Mouse (Mus musculus) CH12.LX (cell line): ENCODE measurements around the gene Gstm6. TPM values are rescaled to one million over a fixed set of nuclear protein-coding genes. Genes with fewer than 3 reads are reported as not detected.

Source experiments
- DNase-seq: peaks from one replicate; pipeline ENCODE4 v3.0.0-alpha.2; 2013; ENCODE audit errors: extremely low read depth
- H3K27ac ChIP-seq: 2 replicates; pipeline ENCODE4 v1.5.1; 2012; ENCODE audit warnings: low read depth, mild to moderate bottlenecking, control low read depth, moderate library complexity; ENCODE audit not compliant: insufficient read depth
- H3K27me3 ChIP-seq: replicated peaks from 2 replicates; pipeline ENCODE3; 2012; ENCODE audit warnings: inconsistent platforms
- H3K36me3 ChIP-seq, 2 experiments: replicated peaks in 1 of 2; 2 replicates each; pipeline versions ENCODE3 to v1.6.1; 2012; ENCODE audit warnings: inconsistent platforms in 1 of 2, low read length in 1 of 2, mild to moderate bottlenecking in 1 of 2, mixed read lengths in 1 of 2, moderate library complexity in 1 of 2; ENCODE audit not compliant: control insufficient read depth in 1 of 2, insufficient read depth in 1 of 2
- H3K4me1 ChIP-seq, 2 experiments: 2 replicates each; pipeline ENCODE4 v1.6.1; 2012; ENCODE audit warnings: inconsistent platforms in 1 of 2, moderate library complexity in 1 of 2; ENCODE audit not compliant: insufficient read depth in 2 of 2, control insufficient read depth in 1 of 2
- H3K4me2 ChIP-seq: 2 replicates; pipeline ENCODE4 v1.6.1; 2012; ENCODE audit warnings: low read depth, mild to moderate bottlenecking, control low read depth; ENCODE audit not compliant: poor library complexity, insufficient read depth, severe bottlenecking
- H3K4me3 ChIP-seq, 3 experiments: fragments of 150-350 bp in 1 of 3; sonication (generic) in 1 of 3; replicated peaks in 1 of 3; 2 replicates each; pipeline versions ENCODE3 to v1.5.1; 2011 to 2012; ENCODE audit warnings: low read depth in 2 of 3, low read length in 2 of 3, mild to moderate bottlenecking in 2 of 3, moderate library complexity in 2 of 3, control low read depth in 1 of 3, improper control_type of control experiment in 1 of 3, inconsistent platforms in 1 of 3, mixed read lengths in 1 of 3; ENCODE audit not compliant: poor library complexity in 1 of 3
- H3K79me2 ChIP-seq: replicated peaks from 2 replicates; pipeline ENCODE4 v1.6.1; 2012; ENCODE audit warnings: mild to moderate bottlenecking, moderate library complexity; ENCODE audit not compliant: control insufficient read depth, poor library complexity, insufficient read depth, severe bottlenecking; ENCODE audit errors: extremely low read depth
- H3K9ac ChIP-seq: 2 replicates; pipeline ENCODE4 v1.6.1; 2012; ENCODE audit warnings: low read depth, mild to moderate bottlenecking, control low read depth, moderate library complexity; ENCODE audit not compliant: insufficient read depth
- H3K9me3 ChIP-seq: replicated peaks from 2 replicates; pipeline ENCODE3; 2012; ENCODE audit warnings: low read length, inconsistent platforms, mixed read lengths
- CHD2 ChIP-seq: IDR thresholded peaks from 2 replicates; pipeline ENCODE4 v1.6.1; 2011; ENCODE audit warnings: low read length, improper control_type of control experiment
- CTCF ChIP-seq, 2 experiments: IDR thresholded peaks in 1 of 2; conservative IDR thresholded peaks in 1 of 2; 2 replicates each; pipeline ENCODE4 v1.5.1; 2011 to 2012; ENCODE audit warnings: low read depth in 2 of 2, low read length in 2 of 2, improper control_type of control experiment in 1 of 2, inconsistent platforms in 1 of 2, mild to moderate bottlenecking in 1 of 2, moderate library complexity in 1 of 2
- ELF1 ChIP-seq: IDR thresholded peaks from 2 replicates; pipeline ENCODE4 v1.6.1; 2014; ENCODE audit warnings: low read depth, mild to moderate bottlenecking, inconsistent platforms, low read length, improper control_type of control experiment
- EP300 ChIP-seq: IDR thresholded peaks from 2 replicates; pipeline ENCODE4 v1.6.1; 2011; ENCODE audit warnings: low read length, improper control_type of control experiment
- ETS1 ChIP-seq: conservative IDR thresholded peaks from 2 replicates; pipeline ENCODE4 v1.6.1; 2012; ENCODE audit warnings: low read depth, mild to moderate bottlenecking, inconsistent platforms, low read length, improper control_type of control experiment, moderate library complexity
- HCFC1 ChIP-seq: IDR thresholded peaks from 2 replicates; pipeline ENCODE4 v1.6.1; 2012; ENCODE audit warnings: low read depth, mild to moderate bottlenecking, inconsistent platforms, low read length, improper control_type of control experiment
- JUN ChIP-seq: IDR thresholded peaks from 2 replicates; pipeline ENCODE4 v1.6.1; 2011; ENCODE audit warnings: low read depth, mild to moderate bottlenecking, low read length, improper control_type of control experiment, moderate library complexity; ENCODE audit not compliant: insufficient read depth
- MAFK ChIP-seq: IDR thresholded peaks from 2 replicates; pipeline ENCODE4 v1.6.1; 2011; ENCODE audit warnings: low read length, improper control_type of control experiment; ENCODE audit not compliant: insufficient replicate concordance
- MAX ChIP-seq: IDR thresholded peaks from 2 replicates; pipeline ENCODE4 v1.6.1; 2011; ENCODE audit warnings: low read length, improper control_type of control experiment
- MAZ ChIP-seq: IDR thresholded peaks from 2 replicates; pipeline ENCODE4 v1.6.1; 2012; ENCODE audit warnings: low read depth, mild to moderate bottlenecking, inconsistent platforms, low read length, improper control_type of control experiment, moderate library complexity
- MEF2A ChIP-seq: IDR thresholded peaks from 2 replicates; pipeline ENCODE4 v1.6.1; 2014; ENCODE audit warnings: low read depth, mild to moderate bottlenecking, inconsistent platforms, low read length, improper control_type of control experiment, borderline replicate concordance
- MXI1 ChIP-seq: IDR thresholded peaks from 2 replicates; pipeline ENCODE4 v1.6.1; 2011; ENCODE audit warnings: mild to moderate bottlenecking, low read depth, low read length, improper control_type of control experiment
- MYC ChIP-seq: IDR thresholded peaks from 2 replicates; pipeline ENCODE4 v1.6.1; 2011; ENCODE audit warnings: low read depth, mild to moderate bottlenecking, improper control_type of control experiment, low read length
- NELFE ChIP-seq: IDR thresholded peaks from 2 replicates; pipeline ENCODE4 v1.6.1; 2011; ENCODE audit warnings: low read depth, low read length, improper control_type of control experiment
- NRF1 ChIP-seq: IDR thresholded peaks from 2 replicates; pipeline ENCODE4 v1.6.1; 2014; ENCODE audit warnings: low read depth, mild to moderate bottlenecking, inconsistent platforms, low read length, improper control_type of control experiment, moderate library complexity
- PAX5 ChIP-seq: IDR thresholded peaks from 2 replicates; pipeline ENCODE4 v1.6.1; 2012; ENCODE audit warnings: low read length, inconsistent platforms, mixed read lengths
- POLR2A ChIP-seq: IDR thresholded peaks from 2 replicates; pipeline ENCODE4 v1.6.1; 2011; ENCODE audit warnings: low read depth, mild to moderate bottlenecking, improper control_type of control experiment, low read length
- RAD21 ChIP-seq: IDR thresholded peaks from 2 replicates; pipeline ENCODE4 v1.6.1; 2011; ENCODE audit warnings: low read depth, mild to moderate bottlenecking, low read length, improper control_type of control experiment, moderate library complexity
- SIN3A ChIP-seq: IDR thresholded peaks from 2 replicates; pipeline ENCODE4 v1.6.1; 2012; ENCODE audit warnings: low read length, improper control_type of control experiment, inconsistent platforms
- SMC3 ChIP-seq: IDR thresholded peaks from 2 replicates; pipeline ENCODE4 v1.6.1; 2011; ENCODE audit warnings: low read depth, low read length, improper control_type of control experiment
- TBP ChIP-seq: conservative IDR thresholded peaks from 2 replicates; pipeline ENCODE4 v1.6.1; 2011; ENCODE audit warnings: low read depth, low read length, improper control_type of control experiment
- TCF12 ChIP-seq: IDR thresholded peaks from 2 replicates; pipeline ENCODE4 v1.6.1; 2014; ENCODE audit warnings: low read depth, mild to moderate bottlenecking, inconsistent platforms, low read length, improper control_type of control experiment
- UBTF ChIP-seq: IDR thresholded peaks from 2 replicates; pipeline ENCODE4 v1.6.1; 2012; ENCODE audit warnings: low read depth, mild to moderate bottlenecking, inconsistent platforms, low read length, improper control_type of control experiment, moderate library complexity
- ZC3H11A ChIP-seq: IDR thresholded peaks from 2 replicates; pipeline ENCODE4 v1.6.1; 2012; ENCODE audit warnings: low read depth, mild to moderate bottlenecking, inconsistent platforms, low read length, improper control_type of control experiment
- ZMIZ1 ChIP-seq: IDR thresholded peaks from 2 replicates; pipeline ENCODE4 v1.6.1; 2012; ENCODE audit warnings: low read depth, mild to moderate bottlenecking, inconsistent platforms, low read length, improper control_type of control experiment
- ZNF384 ChIP-seq: IDR thresholded peaks from 2 replicates; pipeline ENCODE4 v1.6.1; 2012; ENCODE audit warnings: low read depth, low read length, improper control_type of control experiment, inconsistent platforms
- dilution Hi-C: fragments of 300-500 bp; cut with MboI; formaldehyde crosslinking; loops from 2 replicates; pipeline ENCODE4 v1.14.3; 2020; ENCODE audit warnings: low sequenced_read_pairs; ENCODE audit not compliant: extremely low pct_unique_long_range_greater_than_20kb, extremely low pct_ligation_motif_present
- in situ Hi-C: fragments of 300-500 bp; cut with MboI; formaldehyde crosslinking; loops from 3 replicates; pipeline ENCODE4 v1.14.3; 2019; ENCODE audit warnings: low sequenced_read_pairs, low pct_ligation_motif_present, low pct_unique_long_range_greater_than_20kb, mixed read lengths
- polyA plus RNA-seq: library from polyadenylated mRNA; unstranded; fragments of >175 nt; gene quantifications from 2 replicates; pipeline ENCODE4 v1.2.1, GENCODE M21; 2012; ENCODE audit warnings: low read depth; ENCODE audit not compliant: insufficient read length
- total RNA-seq, 2 experiments: library from RNA; depleted of rRNA; stranded (reverse); fragments of 300-350 nt in 1 of 2; fragments of >200 nt in 1 of 2; gene quantifications; 2 replicates each; pipeline ENCODE4 v1.2.3; 2012 to 2014

Gene Gstm6
- total and polyA plus RNA-seq, 3 experiments = 0.17 to 0.44 (median 0.35) TPM

GRCm38 (mm10) chr3:107928691-107929090 is 14.9 kb downstream of the Gstm6 start:
- DNase-seq = no peak
- H3K79me2 ChIP-seq = no peaks in the 10 kb centered on the region
- H3K4me3 ChIP-seq = no peak overlapping the region
- no peaks in the 10 kb centered on the region for H3K27me3 ChIP-seq
- H3K36me3 ChIP-seq = no peaks in the 10 kb centered on the region
- H3K4me1 ChIP-seq = no peaks in the 10 kb centered on the region
- TF ChIP-seq UBTF = no peak
- no peak for TF ChIP-seq ZMIZ1
- no peak for TF ChIP-seq TBP
- TF ChIP-seq HCFC1 = no peak
- TF ChIP-seq ELF1 = no peak
- no peak for TF ChIP-seq ETS1
- TF ChIP-seq SIN3A = no peak
- TF ChIP-seq CTCF (conservative IDR thresholded peaks at IDR 0.05 in 1 of 2, IDR thresholded peaks at IDR 0.05 in 1 of 2; ENCODE audit: low read depth in 2 of 2, low read length in 2 of 2) = no peak
- no peak for TF ChIP-seq NELFE
- no peak for TF ChIP-seq NRF1
- no peak for TF ChIP-seq CHD2
- no peak for TF ChIP-seq POLR2A
- no peak for TF ChIP-seq EP300
- no peak for TF ChIP-seq RAD21
- no peak for TF ChIP-seq MAFK
- H3K9ac ChIP-seq = no peak overlapping the region
- in situ Hi-C loops (no loop called here), dilution Hi-C loops (no loop called here)
- no peaks in the 10 kb centered on the region for H3K9me3 ChIP-seq
- H3K4me2 ChIP-seq = no peak overlapping the region
- no peak overlapping the region for H3K27ac ChIP-seq

GRCm38 (mm10) chr3:107927841-107928240 is 15.7 kb downstream of the Gstm6 start:
- Histone ChIP-seq H3K27ac (no peak overlapping the region), H3K79me2 (no peaks in the 10 kb centered on the region), H3K4me1 (no peaks in the 10 kb centered on the region), H3K9me3 (no peaks in the 10 kb centered on the region), H3K9ac (no peak overlapping the region), H3K4me2 (no peak overlapping the region), H3K4me3 (no peak overlapping the region), H3K27me3 (no peaks in the 10 kb centered on the region), H3K36me3 (no peaks in the 10 kb centered on the region)
- in situ Hi-C loops (no loop called here), dilution Hi-C loops (no loop called here)
- no peak for DNase-seq
- TF ChIP-seq PAX5 (no peak), NELFE (no peak), ZNF384 (no peak), JUN (no peak), MXI1 (no peak), HCFC1 (no peak), ZC3H11A (no peak), MEF2A (no peak), MYC (no peak), POLR2A (no peak), ETS1 (no peak), NRF1 (no peak), ZMIZ1 (no peak), TCF12 (no peak), MAX (no peak), MAZ (no peak), UBTF (no peak), SIN3A (no peak), SMC3 (no peak)
